In the genomic region with DNA sequence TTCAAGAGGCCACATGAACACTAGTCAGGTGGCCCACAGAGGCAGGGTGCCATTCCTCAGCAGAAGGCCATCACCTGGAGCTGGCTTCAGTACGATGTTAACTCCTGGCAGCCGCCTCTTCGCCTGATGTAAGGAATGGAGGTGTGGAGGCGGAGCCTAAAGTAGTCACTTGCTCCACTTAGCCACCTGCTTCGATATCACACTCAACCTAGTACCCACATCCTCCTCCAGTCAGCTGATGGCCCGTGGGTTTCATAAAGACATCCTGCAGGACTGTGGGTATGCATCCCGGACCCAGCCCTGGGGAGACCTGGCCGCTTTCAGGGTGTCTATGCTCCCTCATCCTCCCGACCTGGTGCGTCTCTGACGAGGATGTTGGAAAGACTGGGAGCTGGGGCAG, we compare ENCODE assay signal across 22 mouse cellular contexts.
DNase-seq lines count a peak whose midpoint lies in the region; ATAC-seq and TF ChIP-seq lines count a peak whose summit lies in the region.
"Had no signal": no experiment of that assay in that cellular context is flagged by ENCODE, and none has a peak within 500 bp of the region (broad histone marks: within the 10 kb centered on the region; RNA-seq: fewer than 3 reads in every experiment).

No protein-coding gene starts in this region.

- no peak overlapping the region for H3K4me2 ChIP-seq in forebrain, embryonic 16.5 days (ENCODE audit: low read length)
- H3K4me2 ChIP-seq: embryonic facial prominence, embryonic 15.5 days; hindbrain, embryonic 12.5 days had no signal

- intact Hi-C loops in left cerebral cortex, postnatal 10 days (cut with DNase I): no loop called here
- intact Hi-C loops in left cerebral cortex, postnatal 36 days (cut with DNase I): no loop called here

- peak; percentile 40 for DNase-seq in left cerebral cortex, adult 11 months (ENCODE audit: low spot score)
- no peak for DNase-seq in left cerebral cortex, postnatal 10 days (ENCODE audit: extremely low spot score in 1 of 2, low spot score in 2 of 2)
- peak; percentile 51 to 61 for DNase-seq in right cerebral cortex, adult 2 months (ENCODE audit: low spot score in 2 of 2)
- no peak for DNase-seq in right cerebral cortex, postnatal 14 days
- peak; percentile 66 to 69 for DNase-seq in left cerebral cortex, postnatal 36 days (ENCODE audit: low spot score in 2 of 2)
- DNase-seq in layer of hippocampus, adult 9-11 months: no peak
- DNase-seq: adrenal gland, adult 2 months; adrenal gland, postnatal 25 days; cerebellum, postnatal 10 days; embryo, embryonic 11 days; heart, adult 18-20 months; heart, postnatal 10 days; heart, postnatal 4 days had no signal

- no peak for TF ChIP-seq CTCF in cortical plate, adult 2 months (IDR thresholded peaks at IDR 0.05; ENCODE audit: extremely low read depth, insufficient read depth, low read length)

- H3K4me3 ChIP-seq in cortical plate, adult 2 months (ENCODE audit: insufficient read depth, low read length): no peak overlapping the region
- no peak overlapping the region for H3K4me3 ChIP-seq in forebrain, embryonic 16.5 days (replicated peaks; ENCODE audit: low read length)
- H3K4me3 ChIP-seq: embryonic facial prominence, embryonic 15.5 days; erythroblast, embryonic 14.5 days; forebrain, embryonic 10.5 days; heart, embryonic 10.5 days; hindbrain, embryonic 12.5 days had no signal

- H3K4me1 ChIP-seq in cortical plate, adult 2 months (ENCODE audit: control insufficient read depth, insufficient read depth, low read length): peaks cover 16% of the 10 kb centered on the region
- peaks cover 9% of the 10 kb centered on the region for H3K4me1 ChIP-seq in forebrain, embryonic 16.5 days (replicated peaks; ENCODE audit: control insufficient read depth, insufficient read depth, low read length)
- H3K4me1 ChIP-seq: embryonic facial prominence, embryonic 15.5 days; heart, embryonic 10.5 days had no signal

- H3K27ac ChIP-seq in cortical plate, adult 2 months (ENCODE audit: insufficient read depth, low read length): 0 out of 2 replicates have a peak overlapping the region, but pooled peaks have one; percentile 26
- no peak overlapping the region for H3K27ac ChIP-seq in forebrain, embryonic 16.5 days (ENCODE audit: low read length)
- H3K27ac ChIP-seq: embryonic facial prominence, embryonic 15.5 days; forebrain, embryonic 10.5 days; heart, embryonic 10.5 days; hindbrain, embryonic 12.5 days had no signal

- no peaks in the 10 kb centered on the region for H3K9me3 ChIP-seq in forebrain, embryonic 16.5 days (ENCODE audit: control insufficient read depth, low read length)
- H3K9me3 ChIP-seq: embryonic facial prominence, embryonic 15.5 days; forebrain, embryonic 10.5 days; heart, embryonic 10.5 days; hindbrain, embryonic 12.5 days had no signal

- H3K9ac ChIP-seq in forebrain, embryonic 16.5 days (replicated peaks; ENCODE audit: low read depth, low read length): no peak overlapping the region
- H3K9ac ChIP-seq: embryonic facial prominence, embryonic 15.5 days; hindbrain, embryonic 12.5 days had no signal

- ATAC-seq in forebrain, embryonic 16.5 days: no peak
- ATAC-seq: forebrain, embryonic 14.5 days; hindbrain, embryonic 16.5 days had no signal

- no peaks in the 10 kb centered on the region for H3K36me3 ChIP-seq in forebrain, embryonic 16.5 days (ENCODE audit: control insufficient read depth, insufficient read depth)
- H3K36me3 ChIP-seq: embryonic facial prominence, embryonic 15.5 days; forebrain, embryonic 10.5 days; heart, embryonic 10.5 days; hindbrain, embryonic 12.5 days had no signal

- 80% methylated on average over 11 of the region's 11 CpGs for WGBS in forebrain, embryonic 16.5 days

- TF ChIP-seq POLR2A in cortical plate, adult 2 months (IDR thresholded peaks at IDR 0.05; ENCODE audit: extremely low read depth, insufficient read depth, low read length): no peak

- H3K27me3 ChIP-seq in forebrain, embryonic 16.5 days (replicated peaks; ENCODE audit: control insufficient read depth, insufficient read depth, low read length): no peaks in the 10 kb centered on the region
- H3K27me3 ChIP-seq: embryonic facial prominence, embryonic 15.5 days; hindbrain, embryonic 12.5 days had no signal

Comparison
In these comparisons a context has a peak if more than half of its experiments do, and no peak if none do; other contexts are left out.
1. DNase-seq: peak in left cerebral cortex, adult 11 months (single experiment), right cerebral cortex, adult 2 months (2 of 2) and left cerebral cortex, postnatal 36 days (2 of 2); none in left cerebral cortex, postnatal 10 days (0 of 2), right cerebral cortex, postnatal 14 days (single experiment) and layer of hippocampus, adult 9-11 months (single experiment).